Mouse (Mus musculus): ENCODE data around the gene B830017H08Rik. TPM values are rescaled to one million over a fixed set of nuclear protein-coding genes. Genes with fewer than 3 reads are reported as not detected.

B830017H08Rik gene
- total and polyA plus RNA-seq, 3 experiments = 0.23 to 0.33 TPM; not detected in 1

DNA sequence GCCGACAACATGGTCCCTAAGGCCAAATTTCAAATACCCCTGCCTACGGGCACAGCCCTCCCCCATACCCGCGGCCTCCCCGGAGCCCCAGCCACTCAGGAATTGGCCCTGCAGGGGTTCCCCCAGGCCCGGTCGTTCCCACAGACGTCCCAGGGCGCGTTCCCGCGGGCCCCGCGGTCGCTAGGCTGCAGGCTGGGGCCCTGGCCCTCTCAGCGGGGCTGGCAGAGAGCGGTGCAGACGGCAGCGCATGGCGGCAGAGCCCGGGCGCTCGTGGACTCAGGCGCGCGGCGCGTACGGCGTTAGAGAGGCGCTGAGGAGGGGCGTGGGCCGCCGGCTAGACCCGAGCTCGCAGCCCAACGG is 380 bp downstream of the B830017H08Rik start:
- Histone ChIP-seq H3K9me3 (replicated peaks) (0 out of 2 replicates have a peak, but pooled peaks cover 8% of the 10 kb centered on the region), H3K27me3 (ENCODE audit: insufficient read depth, low read length) (peaks cover 62% of the 10 kb centered on the region), H3K4me3 (ENCODE audit: low read depth, low read length) (peak overlapping the region; percentile 67), H3K4me1 (ENCODE audit: insufficient read depth, low read depth, low read length) (peaks cover 33% of the 10 kb centered on the region), H3K36me3 (replicated peaks) (peaks cover 11% of the 10 kb centered on the region)
- no peak for TF ChIP-seq CTCF (IDR thresholded peaks at IDR 0.05; ENCODE audit: low read depth, low read length)
- no peak for TF ChIP-seq GATA2 (IDR thresholded peaks at IDR 0.05; ENCODE audit: borderline replicate concordance, low read depth, low read length)
- TF ChIP-seq GATA1 (IDR thresholded peaks at IDR 0.05; ENCODE audit: borderline replicate concordance, low read length) = no peak
- no peak for ATAC-seq (ENCODE audit: extremely low read depth, insufficient number of reproducible peaks, low FRiP score, poor library complexity, severe bottlenecking)
- peak; percentile 50 for DNase-seq (ENCODE audit: low spot score)

DNA sequence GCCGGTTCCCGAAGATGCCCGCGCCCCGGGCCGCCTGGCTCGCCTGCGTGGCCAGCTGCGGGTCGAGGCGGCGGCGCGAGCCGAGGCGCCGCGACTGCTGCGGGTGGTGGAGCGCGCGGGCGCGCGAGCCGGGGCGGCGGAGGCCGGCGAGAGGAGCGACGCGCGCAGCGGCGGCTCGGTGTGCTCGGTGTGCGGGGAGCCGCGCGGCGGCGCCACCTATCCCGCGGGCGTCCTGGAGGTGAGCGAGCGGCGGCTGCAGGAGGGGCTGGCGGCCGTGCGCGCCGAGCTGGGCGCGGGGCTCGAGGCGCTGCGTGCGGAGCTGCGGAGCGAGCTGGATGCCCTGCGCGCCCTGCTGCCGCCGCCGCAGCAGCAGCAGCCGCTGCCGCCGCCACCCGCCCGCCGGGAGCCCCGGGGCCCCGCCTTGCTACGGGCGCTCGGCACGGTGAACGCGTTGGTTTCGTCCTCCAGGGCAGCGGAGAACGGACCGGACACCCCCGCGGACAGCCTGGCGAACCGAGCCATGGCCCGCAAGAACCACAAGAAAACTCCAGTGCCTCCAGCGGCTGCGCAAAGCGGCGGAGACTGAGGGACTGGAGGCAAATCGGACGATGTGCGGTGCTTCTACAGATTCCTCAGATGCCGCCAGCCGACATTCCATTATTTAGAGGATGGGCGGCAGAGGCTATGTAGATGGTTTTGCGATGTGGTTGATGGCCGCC is 919 bp downstream of the B830017H08Rik start:
- ATAC-seq (ENCODE audit: extremely low read depth, insufficient number of reproducible peaks, low FRiP score, poor library complexity, severe bottlenecking) (no peak), DNase-seq (ENCODE audit: low spot score) (peak; percentile 31)
- TF ChIP-seq CTCF (IDR thresholded peaks at IDR 0.05; ENCODE audit: low read depth, low read length) (no peak), TAL1 (conservative IDR thresholded peaks at IDR 0.05; ENCODE audit: low read depth, low read length) (no peak), GATA2 (IDR thresholded peaks at IDR 0.05; ENCODE audit: borderline replicate concordance, low read depth, low read length) (no peak), POLR2AphosphoS5 (IDR thresholded peaks at IDR 0.05; ENCODE audit: insufficient replicate concordance, low read depth, low read length) (no peak), GATA1 (IDR thresholded peaks at IDR 0.05; ENCODE audit: borderline replicate concordance, low read length) (no peak)
- H3K27me3 ChIP-seq (ENCODE audit: insufficient read depth, low read length) = peaks cover 56% of the 10 kb centered on the region
- peaks cover 17% of the 10 kb centered on the region for H3K36me3 ChIP-seq (replicated peaks)
- peaks cover 33% of the 10 kb centered on the region for H3K4me1 ChIP-seq (ENCODE audit: insufficient read depth, low read depth, low read length)
- 0 out of 2 replicates have a peak, but pooled peaks cover 8% of the 10 kb centered on the region for H3K9me3 ChIP-seq (replicated peaks)
- peak overlapping the region; percentile 67 for H3K4me3 ChIP-seq (ENCODE audit: low read depth, low read length)

DNA sequence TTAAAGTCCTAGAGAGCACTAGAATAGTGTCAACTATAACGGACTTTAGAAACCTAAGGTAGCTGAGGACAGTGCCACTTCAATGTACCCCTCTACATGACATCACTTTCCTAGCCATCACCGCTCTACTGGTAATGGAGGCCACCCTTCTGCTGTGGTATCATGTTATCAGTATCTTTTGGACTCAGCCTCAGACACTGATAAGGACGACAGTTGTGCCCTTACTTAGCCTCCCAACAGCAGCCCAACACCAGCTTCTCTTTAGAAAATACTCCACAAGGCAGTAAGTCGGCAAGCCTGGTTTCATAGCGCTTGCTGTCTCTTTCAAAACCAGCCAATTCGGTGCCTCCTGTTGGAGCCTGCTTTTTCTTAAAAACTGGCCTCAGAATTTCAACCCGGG is 1.6 kb downstream of the B830017H08Rik start:
- no peak for DNase-seq (ENCODE audit: low spot score)
- TF ChIP-seq CTCF (IDR thresholded peaks at IDR 0.05; ENCODE audit: low read depth, low read length) = no peak
- TF ChIP-seq POLR2AphosphoS5 (IDR thresholded peaks at IDR 0.05; ENCODE audit: insufficient replicate concordance, low read depth, low read length) = no peak
- no peak for TF ChIP-seq GATA1 (IDR thresholded peaks at IDR 0.05; ENCODE audit: borderline replicate concordance, low read length)
- peaks cover 18% of the 10 kb centered on the region for H3K36me3 ChIP-seq (replicated peaks)
- 0 out of 2 replicates have a peak, but pooled peaks cover 8% of the 10 kb centered on the region for H3K9me3 ChIP-seq (replicated peaks)
- H3K4me1 ChIP-seq (ENCODE audit: insufficient read depth, low read depth, low read length) = peaks cover 33% of the 10 kb centered on the region
- H3K4me3 ChIP-seq (ENCODE audit: low read depth, low read length) = peak overlapping the region; percentile 67; the same call in 1 of the 2 replicates
- ATAC-seq (ENCODE audit: extremely low read depth, insufficient number of reproducible peaks, low FRiP score, poor library complexity, severe bottlenecking) = peak; percentile 28; the same call in 1 of the 2 replicates
- H3K27me3 ChIP-seq (ENCODE audit: insufficient read depth, low read length) = peaks cover 51% of the 10 kb centered on the region

DNA sequence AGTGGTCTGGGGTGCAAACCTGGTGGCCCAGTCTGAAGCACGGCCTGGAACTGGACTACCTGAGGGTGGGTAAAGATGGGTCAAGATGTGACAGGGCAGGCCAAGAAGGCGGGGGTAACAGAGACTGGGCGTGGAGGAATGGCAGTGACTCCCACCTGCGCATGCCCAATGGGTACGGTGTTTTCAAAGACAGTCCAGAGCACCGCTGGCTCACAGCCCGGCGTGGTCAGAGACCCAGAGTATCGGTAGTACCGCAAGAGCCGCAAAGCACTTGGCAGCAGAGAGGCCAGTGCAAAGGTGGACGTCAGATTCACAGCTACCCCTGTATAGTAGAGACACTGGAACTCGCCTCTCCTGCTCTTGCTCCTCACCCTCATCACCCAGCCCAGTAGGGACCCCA is 2.6 kb downstream of the B830017H08Rik start:
- TF ChIP-seq POLR2AphosphoS5 (IDR thresholded peaks at IDR 0.05; ENCODE audit: insufficient replicate concordance, low read depth, low read length) = no peak

DNA sequence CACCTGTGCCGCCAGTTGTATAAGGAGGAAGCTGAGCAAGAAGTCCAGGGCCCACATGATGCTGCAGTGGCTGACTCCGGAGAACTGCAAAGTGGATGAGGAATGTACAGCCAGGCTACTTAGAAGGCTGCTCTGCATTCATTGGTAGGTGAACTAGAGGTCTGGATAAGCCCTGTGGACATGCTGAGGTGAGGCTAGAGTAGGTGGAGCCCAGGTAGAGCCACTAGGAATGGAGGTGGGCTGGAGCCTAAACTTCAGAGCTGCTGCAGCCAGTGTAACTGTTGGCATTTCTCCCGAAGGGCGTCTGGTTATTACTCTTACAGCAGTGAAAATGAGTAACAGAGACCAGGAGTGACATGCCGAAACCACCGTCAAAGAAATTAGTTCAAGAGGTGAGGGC is 5.1 kb downstream of the B830017H08Rik start, which contains the start of gene Car15:
Car15 (minus strand) TSS at position 314 of the 400 bp plus-strand sequence.
- no peak within 1 kb of the TSS for H3K4me3 ChIP-seq (ENCODE audit: low read depth, low read length)
- ATAC-seq (ENCODE audit: extremely low read depth, insufficient number of reproducible peaks, low FRiP score, poor library complexity, severe bottlenecking) (no peak), DNase-seq (ENCODE audit: low spot score) (no peak)
- H3K36me3 ChIP-seq (replicated peaks) = peaks cover 53% of the 10 kb centered on the region
- H3K27me3 ChIP-seq (ENCODE audit: insufficient read depth, low read length) = peaks cover 22% of the 10 kb centered on the region
- peaks cover 31% of the 10 kb centered on the region for H3K4me1 ChIP-seq (ENCODE audit: insufficient read depth, low read depth, low read length)
- TF ChIP-seq POLR2AphosphoS5 (IDR thresholded peaks at IDR 0.05; ENCODE audit: insufficient replicate concordance, low read depth, low read length) (no peak), TAL1 (conservative IDR thresholded peaks at IDR 0.05; ENCODE audit: low read depth, low read length) (no peak), GATA2 (IDR thresholded peaks at IDR 0.05; ENCODE audit: borderline replicate concordance, low read depth, low read length) (no peak), CTCF (IDR thresholded peaks at IDR 0.05; ENCODE audit: low read depth, low read length) (no peak), GATA1 (IDR thresholded peaks at IDR 0.05; ENCODE audit: borderline replicate concordance, low read length) (no peak)
- 0 out of 2 replicates have a peak, but pooled peaks cover 8% of the 10 kb centered on the region for H3K9me3 ChIP-seq (replicated peaks)

More for the DNA sequence above, 2.6 kb downstream of the B830017H08Rik start:
- no peak for DNase-seq (ENCODE audit: low spot score)
- ATAC-seq (ENCODE audit: extremely low read depth, insufficient number of reproducible peaks, low FRiP score, poor library complexity, severe bottlenecking) = no peak
- no peak overlapping the region for H3K4me3 ChIP-seq (ENCODE audit: low read depth, low read length)
- H3K36me3 ChIP-seq (replicated peaks) = peaks cover 27% of the 10 kb centered on the region
- H3K4me1 ChIP-seq (ENCODE audit: insufficient read depth, low read depth, low read length) = peaks cover 33% of the 10 kb centered on the region
- H3K9me3 ChIP-seq (replicated peaks) = 0 out of 2 replicates have a peak, but pooled peaks cover 8% of the 10 kb centered on the region
- H3K27me3 ChIP-seq (ENCODE audit: insufficient read depth, low read length) = peaks cover 46% of the 10 kb centered on the region

DNA sequence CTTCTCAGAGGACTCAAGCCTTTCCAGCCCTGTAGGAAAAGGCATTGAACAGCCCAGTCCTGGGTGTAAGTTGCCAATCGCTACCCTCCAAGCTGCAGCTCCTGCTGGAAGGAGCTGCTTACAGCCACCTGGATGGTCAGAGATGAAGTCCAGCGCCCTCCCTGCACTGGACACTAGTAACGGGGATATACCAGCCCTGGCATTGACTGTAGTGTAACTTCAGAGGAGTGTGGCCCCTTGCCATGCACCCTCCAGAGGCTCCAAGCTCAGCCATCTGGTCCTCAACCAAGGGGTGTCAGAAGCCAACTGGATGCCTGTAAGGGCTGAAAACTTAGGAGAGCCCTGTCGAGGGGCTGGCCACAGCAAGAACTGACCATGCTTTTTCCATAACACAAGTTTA is 7.1 kb downstream of the B830017H08Rik start:
- Histone ChIP-seq H3K4me1 (ENCODE audit: insufficient read depth, low read depth, low read length) (peaks cover 17% of the 10 kb centered on the region), H3K4me3 (ENCODE audit: low read depth, low read length) (no peak overlapping the region), H3K36me3 (replicated peaks) (peaks cover 72% of the 10 kb centered on the region), H3K9me3 (replicated peaks) (no peaks in the 10 kb centered on the region), H3K27me3 (ENCODE audit: insufficient read depth, low read length) (peaks cover 10% of the 10 kb centered on the region; the same call in 1 of the 2 replicates)
- ATAC-seq (ENCODE audit: extremely low read depth, insufficient number of reproducible peaks, low FRiP score, poor library complexity, severe bottlenecking) (no peak), DNase-seq (ENCODE audit: low spot score) (no peak)
- TF ChIP-seq CTCF (IDR thresholded peaks at IDR 0.05; ENCODE audit: low read depth, low read length) = no peak
- TF ChIP-seq GATA2 (IDR thresholded peaks at IDR 0.05; ENCODE audit: borderline replicate concordance, low read depth, low read length) = no peak
- no peak for TF ChIP-seq TAL1 (conservative IDR thresholded peaks at IDR 0.05; ENCODE audit: low read depth, low read length)
- TF ChIP-seq POLR2AphosphoS5 (IDR thresholded peaks at IDR 0.05; ENCODE audit: insufficient replicate concordance, low read depth, low read length) = no peak
- TF ChIP-seq GATA1 (IDR thresholded peaks at IDR 0.05; ENCODE audit: borderline replicate concordance, low read length) = no peak
